Mouse (Mus musculus) kidney, adult 2 months (tissue): ENCODE measurements around the gene Gm7138.

Experiments
- CTCF ChIP-seq: fragments of 200-500 bp; conservative IDR thresholded peaks from 2 replicates; pipeline ENCODE4 v1.5.1; 2011; ENCODE audit warnings: low read depth, mild to moderate bottlenecking, control low read depth, low read length, moderate library complexity, mixed read lengths; ENCODE audit not compliant: insufficient read depth, insufficient read length
- POLR2A ChIP-seq: fragments of 200-500 bp; IDR thresholded peaks from one replicate; pipeline ENCODE4 v1.6.1; 2011; ENCODE audit warnings: low read depth, low read length, control low read depth

- TF ChIP-seq CTCF, result no peak
- no peak for TF ChIP-seq POLR2A
These were observed 23.3 kb downstream of the Gm7138 start for GRCm38 (mm10) chr10:77753448-77753847.
